Mouse (Mus musculus): ENCODE measurements at regions not wholly inside any gene's neighbourhood (a gene's known extent, or its start where the extent isn't known, plus 50 kb on each side); places are given as distances from the start of the nearest gene placed in this dataset.

GRCm38 (mm10) chr6:94850121-94850520, 150.2 kb upstream of the Lrig1 start:
- no peaks in the 10 kb centered on the region for H3K27me3 ChIP-seq (ENCODE audit: control insufficient read depth, insufficient read depth, insufficient read length)
- no peaks in the 10 kb centered on the region for H3K36me3 ChIP-seq (ENCODE audit: control insufficient read depth, insufficient read depth)
- no peaks in the 10 kb centered on the region for H3K79me2 ChIP-seq (ENCODE audit: control insufficient read depth, insufficient read depth)
- H3K4me3 ChIP-seq (ENCODE audit: insufficient read depth, poor library complexity, severe bottlenecking) = no peak overlapping the region
- no peak overlapping the region for H3ac ChIP-seq (ENCODE audit: control insufficient read depth, insufficient read length, low read depth)
- TF ChIP-seq MAX (IDR thresholded peaks at IDR 0.05) (no peak), FOSL1 (IDR thresholded peaks at IDR 0.05; ENCODE audit: insufficient read depth, low read length, poor library complexity, severe bottlenecking) (no peak), CEBPB (IDR thresholded peaks at IDR 0.05; ENCODE audit: low read depth) (no peak)
- H3K79me3 ChIP-seq (ENCODE audit: low read depth) = no peaks in the 10 kb centered on the region

- H3K4me3 ChIP-seq (ENCODE audit: insufficient read depth, poor library complexity, severe bottlenecking) = no peak overlapping the region
- H3K36me3 ChIP-seq (ENCODE audit: control insufficient read depth, insufficient read depth) = no peaks in the 10 kb centered on the region
- no peaks in the 10 kb centered on the region for H3K27me3 ChIP-seq (ENCODE audit: control insufficient read depth, insufficient read depth, insufficient read length)
These were observed 149.6 kb upstream of the Lrig1 start for GRCm38 (mm10) chr6:94849533-94849932.

GRCm38 (mm10) chr6:94848437-94848836, 148.5 kb upstream of the Lrig1 start:
- H3K79me2 ChIP-seq (ENCODE audit: control insufficient read depth, insufficient read depth) = no peaks in the 10 kb centered on the region
- no peak overlapping the region for H3K4me3 ChIP-seq (ENCODE audit: insufficient read depth, poor library complexity, severe bottlenecking)
- TF ChIP-seq USF1 (IDR thresholded peaks at IDR 0.05; ENCODE audit: low read depth) (no peak), MYOD1 (IDR thresholded peaks at IDR 0.05; ENCODE audit: control insufficient read depth, insufficient read length, low read depth) (no peak), MAX (IDR thresholded peaks at IDR 0.05) (no peak), CEBPB (IDR thresholded peaks at IDR 0.05; ENCODE audit: low read depth) (no peak)
- H3K36me3 ChIP-seq (ENCODE audit: control insufficient read depth, insufficient read depth) = no peaks in the 10 kb centered on the region
- H3K27me3 ChIP-seq (ENCODE audit: control insufficient read depth, insufficient read depth, insufficient read length) = no peaks in the 10 kb centered on the region
- H3K79me3 ChIP-seq (ENCODE audit: low read depth) = no peaks in the 10 kb centered on the region
- no peak overlapping the region for H3ac ChIP-seq (ENCODE audit: control insufficient read depth, insufficient read length, low read depth)

More at GRCm38 (mm10) chr6:94849533-94849932, 149.6 kb upstream of the Lrig1 start:
- no peak overlapping the region for H3ac ChIP-seq (ENCODE audit: control insufficient read depth, insufficient read length, low read depth)
- no peaks in the 10 kb centered on the region for H3K79me3 ChIP-seq (ENCODE audit: low read depth)
- TF ChIP-seq MYOG (IDR thresholded peaks at IDR 0.05; ENCODE audit: control insufficient read depth, extremely low read depth, insufficient read length) (no peak), USF1 (IDR thresholded peaks at IDR 0.05; ENCODE audit: low read depth) (no peak), MAX (IDR thresholded peaks at IDR 0.05) (no peak)
- no peaks in the 10 kb centered on the region for H3K79me2 ChIP-seq (ENCODE audit: control insufficient read depth, insufficient read depth)

GRCm38 (mm10) chr6:94845821-94846220, 145.9 kb upstream of the Lrig1 start:
- Histone ChIP-seq H3K27me3 (ENCODE audit: control insufficient read depth, insufficient read depth, insufficient read length) (no peaks in the 10 kb centered on the region), H3K4me3 (ENCODE audit: insufficient read depth, poor library complexity, severe bottlenecking) (no peak overlapping the region)
- TF ChIP-seq CTCF (IDR thresholded peaks at IDR 0.05; ENCODE audit: control insufficient read depth, insufficient read depth, insufficient read length) (no peak), FOSL1 (IDR thresholded peaks at IDR 0.05; ENCODE audit: insufficient read depth, low read length, poor library complexity, severe bottlenecking) (no peak), MYOD1 (IDR thresholded peaks at IDR 0.05; ENCODE audit: control insufficient read depth, insufficient read length, low read depth) (no peak), CEBPB (IDR thresholded peaks at IDR 0.05; ENCODE audit: low read depth) (no peak), MYOG (IDR thresholded peaks at IDR 0.05; ENCODE audit: control insufficient read depth, extremely low read depth, insufficient read length) (no peak), USF1 (IDR thresholded peaks at IDR 0.05; ENCODE audit: low read depth) (no peak), MAX (IDR thresholded peaks at IDR 0.05) (no peak)

GRCm38 (mm10) chr6:94842856-94843255, 142.9 kb upstream of the Lrig1 start:
- Histone ChIP-seq H3K79me2 (ENCODE audit: control insufficient read depth, insufficient read depth) (no peaks in the 10 kb centered on the region), H3K4me3 (ENCODE audit: insufficient read depth, poor library complexity, severe bottlenecking) (no peak overlapping the region), H3ac (ENCODE audit: control insufficient read depth, insufficient read length, low read depth) (no peak overlapping the region), H3K36me3 (ENCODE audit: control insufficient read depth, insufficient read depth) (no peaks in the 10 kb centered on the region), H3K27me3 (ENCODE audit: control insufficient read depth, insufficient read depth, insufficient read length) (no peaks in the 10 kb centered on the region), H3K79me3 (ENCODE audit: low read depth) (no peaks in the 10 kb centered on the region)
- TF ChIP-seq FOSL1 (IDR thresholded peaks at IDR 0.05; ENCODE audit: insufficient read depth, low read length, poor library complexity, severe bottlenecking) (no peak), CTCF (IDR thresholded peaks at IDR 0.05; ENCODE audit: control insufficient read depth, insufficient read depth, insufficient read length) (no peak), MYOD1 (IDR thresholded peaks at IDR 0.05; ENCODE audit: control insufficient read depth, insufficient read length, low read depth) (no peak), MAX (IDR thresholded peaks at IDR 0.05) (no peak), MYOG (IDR thresholded peaks at IDR 0.05; ENCODE audit: control insufficient read depth, extremely low read depth, insufficient read length) (no peak), CEBPB (IDR thresholded peaks at IDR 0.05; ENCODE audit: low read depth) (no peak), USF1 (IDR thresholded peaks at IDR 0.05; ENCODE audit: low read depth) (no peak)

More at GRCm38 (mm10) chr6:94845821-94846220, 145.9 kb upstream of the Lrig1 start:
- no peaks in the 10 kb centered on the region for H3K79me3 ChIP-seq (ENCODE audit: low read depth)
- no peak overlapping the region for H3ac ChIP-seq (ENCODE audit: control insufficient read depth, insufficient read length, low read depth)
- no peaks in the 10 kb centered on the region for H3K79me2 ChIP-seq (ENCODE audit: control insufficient read depth, insufficient read depth)
- no peaks in the 10 kb centered on the region for H3K36me3 ChIP-seq (ENCODE audit: control insufficient read depth, insufficient read depth)

- Histone ChIP-seq H3K79me3 (ENCODE audit: low read depth) (no peaks in the 10 kb centered on the region), H3K36me3 (ENCODE audit: control insufficient read depth, insufficient read depth) (no peaks in the 10 kb centered on the region), H3K79me2 (ENCODE audit: control insufficient read depth, insufficient read depth) (no peaks in the 10 kb centered on the region), H3K4me3 (ENCODE audit: insufficient read depth, poor library complexity, severe bottlenecking) (no peak overlapping the region), H3K27me3 (ENCODE audit: control insufficient read depth, insufficient read depth, insufficient read length) (no peaks in the 10 kb centered on the region), H3ac (ENCODE audit: control insufficient read depth, insufficient read length, low read depth) (no peak overlapping the region)
- TF ChIP-seq MYOG (IDR thresholded peaks at IDR 0.05; ENCODE audit: control insufficient read depth, extremely low read depth, insufficient read length) = no peak
- no peak for TF ChIP-seq MYOD1 (IDR thresholded peaks at IDR 0.05; ENCODE audit: control insufficient read depth, insufficient read length, low read depth)
- TF ChIP-seq CEBPB (IDR thresholded peaks at IDR 0.05; ENCODE audit: low read depth) = no peak
- no peak for TF ChIP-seq CTCF (IDR thresholded peaks at IDR 0.05; ENCODE audit: control insufficient read depth, insufficient read depth, insufficient read length)
- no peak for TF ChIP-seq FOSL1 (IDR thresholded peaks at IDR 0.05; ENCODE audit: insufficient read depth, low read length, poor library complexity, severe bottlenecking)
- TF ChIP-seq MAX (IDR thresholded peaks at IDR 0.05) = no peak
- no peak for TF ChIP-seq USF1 (IDR thresholded peaks at IDR 0.05; ENCODE audit: low read depth)
These were observed 141.9 kb upstream of the Lrig1 start for GRCm38 (mm10) chr6:94841881-94842280.
